Comparison of ENCODE assay signal across 24 mouse cellular contexts in the genomic region with DNA sequence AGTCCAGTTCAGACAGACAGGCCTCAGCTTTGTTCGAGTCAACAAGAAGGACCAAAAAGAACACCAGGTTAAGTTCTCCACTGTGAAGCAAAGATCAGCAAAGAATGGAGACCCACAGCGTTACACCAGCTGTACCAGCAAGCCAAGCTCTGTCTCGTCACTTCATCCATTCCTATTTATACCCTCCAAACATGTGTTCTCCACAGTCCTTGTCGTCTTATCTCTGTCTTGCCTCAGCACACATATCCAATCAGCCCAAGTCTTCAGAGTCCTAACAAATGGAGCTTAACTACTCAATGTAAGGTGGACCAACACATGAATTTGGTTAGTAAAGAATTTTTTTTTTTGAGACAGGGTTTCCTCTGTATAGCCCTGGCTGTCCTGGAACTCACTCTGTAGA.
"Had no signal": no experiment of that assay in that cellular context is flagged by ENCODE, and none has a peak within 500 bp of the region (broad histone marks: within the 10 kb centered on the region; RNA-seq: fewer than 3 reads in every experiment).

No protein-coding gene starts in this region.

- H3K4me3 ChIP-seq: gastrocnemius, adult 2 months; heart, embryonic 10.5 days; heart, embryonic 13.5 days; hindbrain, embryonic 13.5 days; hindbrain, embryonic 15.5 days; kidney, embryonic 15.5 days; layer of hippocampus, adult 2 months; left cerebral cortex, adult 2 months; limb, embryonic 10.5 days; limb, embryonic 12.5 days; liver, embryonic 15.5 days had no signal

- H3K4me1 ChIP-seq: limb, embryonic 10.5 days; limb, embryonic 12.5 days had no signal

- H3K9ac ChIP-seq: hindbrain, embryonic 13.5 days; hindbrain, embryonic 15.5 days; kidney, embryonic 15.5 days; limb, embryonic 12.5 days; liver, embryonic 15.5 days had no signal

- H3K27me3 ChIP-seq: heart, embryonic 13.5 days; hindbrain, embryonic 15.5 days; kidney, embryonic 15.5 days had no signal

- H3K27ac ChIP-seq: gastrocnemius, adult 2 months; heart, embryonic 13.5 days; hindbrain, embryonic 13.5 days; hindbrain, embryonic 15.5 days; hindbrain, postnatal 0 days; kidney, embryonic 15.5 days; kidney, postnatal 0 days; limb, embryonic 10.5 days; limb, embryonic 12.5 days; liver, embryonic 15.5 days had no signal

- DNase-seq: gastrocnemius, adult 2 months; gastrocnemius, postnatal 14 days; gastrocnemius, postnatal 36 days; heart, adult 11 months; heart, postnatal 10 days; kidney, adult 11 months; kidney, adult 2 months; kidney, adult 9 months; kidney, postnatal 14 days; kidney, postnatal 36 days had no signal

- H3K9me3 ChIP-seq: heart, embryonic 10.5 days; heart, embryonic 13.5 days; hindbrain, embryonic 13.5 days; hindbrain, embryonic 15.5 days; kidney, embryonic 15.5 days; limb, embryonic 10.5 days; limb, embryonic 12.5 days; liver, embryonic 15.5 days had no signal

- H3K4me2 ChIP-seq: heart, embryonic 13.5 days; hindbrain, embryonic 13.5 days; hindbrain, embryonic 15.5 days; kidney, embryonic 15.5 days; limb, embryonic 12.5 days; liver, embryonic 15.5 days had no signal

- H3K36me3 ChIP-seq: heart, embryonic 10.5 days; heart, embryonic 13.5 days; hindbrain, embryonic 13.5 days; hindbrain, embryonic 15.5 days; kidney, embryonic 15.5 days; limb, embryonic 10.5 days; limb, embryonic 12.5 days; liver, embryonic 15.5 days had no signal

- ATAC-seq: forebrain, embryonic 16.5 days; hindbrain, postnatal 0 days; intestine, embryonic 16.5 days had no signal
